Mouse (Mus musculus): ENCODE measurements around the gene Card11. TPM values are rescaled to one million over a fixed set of nuclear protein-coding genes. Genes with fewer than 3 reads are reported as not detected.

The Card11 gene
- polyA plus RNA-seq, 1 experiment from 2014 or later, result 0.57 TPM

DNA sequence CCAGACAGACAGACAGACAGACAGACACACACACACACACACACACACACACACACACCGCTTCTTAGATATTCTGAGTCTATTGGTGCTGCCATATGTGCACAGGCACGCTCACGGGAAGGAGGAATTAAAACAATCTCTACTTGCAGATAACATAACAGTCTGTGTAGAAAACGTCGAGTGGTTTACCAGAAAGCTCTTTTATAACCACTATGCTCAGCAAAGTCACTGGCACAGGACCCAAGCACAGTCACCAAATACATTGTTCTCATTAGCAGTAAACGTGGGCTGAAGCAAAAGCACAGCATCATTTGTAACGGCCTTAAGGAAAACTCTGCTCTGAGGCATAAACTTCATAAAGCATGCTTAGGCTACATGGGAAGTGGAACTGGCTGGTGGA, 176.3 kb downstream of the Card11 start:
- WGBS, result 81% methylated on average over 7 of the region's 7 CpGs
- Histone ChIP-seq H3K4me2 (ENCODE audit: low read length) (no peak overlapping the region), H3K4me1 (replicated peaks; ENCODE audit: control insufficient read depth, insufficient read depth, low read length) (peaks cover 34% of the 10 kb centered on the region), H3K9me3 (ENCODE audit: control insufficient read depth, low read length) (no peaks in the 10 kb centered on the region), H3K4me3 (ENCODE audit: low read depth, low read length) (no peak overlapping the region), H3K27ac (ENCODE audit: low read depth) (no peak overlapping the region), H3K9ac (ENCODE audit: low read length) (no peak overlapping the region), H3K36me3 (ENCODE audit: control insufficient read depth, insufficient read depth, low read length) (no peaks in the 10 kb centered on the region), H3K27me3 (replicated peaks; ENCODE audit: control insufficient read depth, insufficient read depth, low read length) (no peaks in the 10 kb centered on the region)
- DNase-seq (ENCODE audit: low spot score) (no peak), ATAC-seq (replicated peaks; ENCODE audit: low FRiP score, low TSS enrichment, low read depth) (no peak)

DNA sequence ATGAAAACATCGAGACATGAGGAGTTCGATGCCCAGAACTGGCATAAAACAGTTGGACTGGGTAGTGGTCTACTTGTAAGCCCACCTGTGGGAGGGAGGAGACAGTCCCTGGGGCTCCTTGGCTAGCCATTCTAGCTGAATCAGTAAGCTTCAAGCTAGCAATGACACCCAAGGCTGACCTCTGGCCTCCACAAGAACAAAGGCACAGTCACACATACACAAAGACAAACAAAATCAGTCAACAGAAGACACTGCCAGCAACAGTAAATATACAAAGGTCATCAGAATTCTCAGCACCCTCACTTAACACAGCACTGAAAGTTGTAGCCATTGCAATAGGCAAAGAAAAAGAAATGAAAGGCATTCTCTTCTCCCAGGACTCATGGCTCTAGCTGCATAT, 177.0 kb downstream of the Card11 start:
- no peak overlapping the region for H3K27ac ChIP-seq (ENCODE audit: low read depth)
- no peak overlapping the region for H3K4me3 ChIP-seq (ENCODE audit: low read depth, low read length)
- H3K9ac ChIP-seq (ENCODE audit: low read length), result no peak overlapping the region
- no peak for ATAC-seq (replicated peaks; ENCODE audit: low FRiP score, low TSS enrichment, low read depth)
- H3K4me1 ChIP-seq (replicated peaks; ENCODE audit: control insufficient read depth, insufficient read depth, low read length), result peaks cover 31% of the 10 kb centered on the region
- no peak overlapping the region for H3K4me2 ChIP-seq (ENCODE audit: low read length)
- no peaks in the 10 kb centered on the region for H3K27me3 ChIP-seq (replicated peaks; ENCODE audit: control insufficient read depth, insufficient read depth, low read length)
- WGBS, result 98% methylated on average over 2 of the region's 2 CpGs
- DNase-seq (ENCODE audit: low spot score), result no peak
- no peaks in the 10 kb centered on the region for H3K9me3 ChIP-seq (ENCODE audit: control insufficient read depth, low read length)
- H3K36me3 ChIP-seq (ENCODE audit: control insufficient read depth, insufficient read depth, low read length), result no peaks in the 10 kb centered on the region

Small RNA genes within 50 kb of the gene (microRNA-seq; reads per million reads assigned to microRNA genes)
- gene Gm44385, result not detected

Other genes with a start within 250 kb of the Card11 start
- gene Gna12, start 170.2 kb downstream of the Card11 start, polyA plus RNA-seq (2014; fragmentation: Nextera tagmentation; extraction: Ambion mirVana), result 15.7 and 17.7 TPM in 2 replicates
- 4.8 and 5.2 TPM in 2 replicates for gene Sdk1, start 240.9 kb upstream of the Card11 start, polyA plus RNA-seq (2014; fragmentation: Nextera tagmentation; extraction: Ambion mirVana)